Mouse (Mus musculus) heart, postnatal 0 days (tissue): Measurements from ENCODE around the gene Dnaja1. TPM values are rescaled to one million over a fixed set of nuclear protein-coding genes. Genes with fewer than 3 reads are reported as not detected.

Source experiments
- ATAC-seq: fragments of 200-750 bp; cut with Nextera tagmentation; 2 replicates; pipeline ENCODE4 v1.8.0; 2017; ENCODE audit warnings: low read depth, moderate number of reproducible peaks, moderate library complexity; ENCODE audit not compliant: insufficient read depth
- DNase-seq: peaks from one replicate; pipeline ENCODE4 v3.0.0-alpha.2; 2016; ENCODE audit warnings: low spot score
- H3K27ac ChIP-seq: fragments of 300-500 bp; sonication (generic); 2 replicates; pipeline ENCODE4 v1.5.1; 2014; ENCODE audit warnings: low read depth, mild to moderate bottlenecking
- H3K27me3 ChIP-seq: fragments of 300-500 bp; sonication (generic); 2 replicates; pipeline ENCODE4 v1.6.1; 2014; ENCODE audit warnings: low read length, mixed read lengths; ENCODE audit not compliant: control insufficient read depth, insufficient read depth
- H3K36me3 ChIP-seq: fragments of 300-500 bp; sonication (generic); replicated peaks from 2 replicates; pipeline ENCODE4 v1.6.1; 2014; ENCODE audit warnings: low read length, mixed read lengths; ENCODE audit not compliant: control insufficient read depth, insufficient read depth
- H3K4me1 ChIP-seq: fragments of 300-500 bp; sonication (generic); 2 replicates; pipeline ENCODE4 v1.6.1; 2014; ENCODE audit warnings: antibody characterized with exemption; ENCODE audit not compliant: control insufficient read depth, insufficient read depth
- H3K4me2 ChIP-seq: fragments of 300-500 bp; sonication (generic); 2 replicates; pipeline ENCODE4 v1.6.1; 2014; ENCODE audit warnings: low read depth, mild to moderate bottlenecking, low read length, moderate library complexity
- H3K4me3 ChIP-seq: fragments of 300-500 bp; sonication (generic); 2 replicates; pipeline ENCODE4 v1.5.1; 2014; ENCODE audit warnings: low read depth, low read length
- H3K9ac ChIP-seq: fragments of 300-500 bp; sonication (generic); replicated peaks from 2 replicates; pipeline ENCODE4 v1.6.1; 2014; ENCODE audit warnings: low read depth, low read length, mixed read lengths
- H3K9me3 ChIP-seq: fragments of 300-500 bp; sonication (generic); replicated peaks from 2 replicates; pipeline ENCODE4 v1.6.1; 2016; ENCODE audit warnings: low read length; ENCODE audit not compliant: control insufficient read depth
- CTCF ChIP-seq: IDR thresholded peaks from 2 replicates; pipeline ENCODE4 v1.5.1; 2016; ENCODE audit warnings: antibody characterized with exemption, control low read depth, low read depth
- EP300 ChIP-seq: IDR thresholded peaks from 2 replicates; pipeline ENCODE4 v1.6.1; 2016; ENCODE audit warnings: antibody characterized with exemption, low read depth
- WGBS: fragments of 180-500 bp; shearing (Covaris S2); extraction: QIAGEN DNeasy Blood & Tissue Kit; methylation state at CpG from one replicate; pipeline ENCODE4 v1.1.7; 2014; 5-methylcytosine and 5-hydroxymethylcytosine counted together
- microRNA counts: library from miRNA; unstranded; fragments of <30 nt; microRNA quantifications from one replicate; lab custom pipeline; 2015
- microRNA-seq: library from miRNA; unstranded; fragments of <30 nt; microRNA quantifications from one replicate; pipeline ENCODE4, GENCODE M21; 2016
- polyA plus RNA-seq: library from polyadenylated mRNA; unstranded; fragments of >200 nt; fragmentation: Nextera tagmentation; extraction: Ambion mirVana; gene quantifications from 2 replicates; pipeline ENCODE4 v1.2.1, GENCODE M21; 2015
- total RNA-seq: library from RNA; depleted of rRNA; stranded (reverse); fragments of >200 nt; gene quantifications from 2 replicates; pipeline ENCODE4 v1.2.3, GENCODE M21; 2014; ENCODE audit warnings: low replicate concordance; rRNA removed

Gene Dnaja1
- total and polyA plus RNA-seq, 2 experiments from 2014 or later = 20.9 to 200 TPM

DNA sequence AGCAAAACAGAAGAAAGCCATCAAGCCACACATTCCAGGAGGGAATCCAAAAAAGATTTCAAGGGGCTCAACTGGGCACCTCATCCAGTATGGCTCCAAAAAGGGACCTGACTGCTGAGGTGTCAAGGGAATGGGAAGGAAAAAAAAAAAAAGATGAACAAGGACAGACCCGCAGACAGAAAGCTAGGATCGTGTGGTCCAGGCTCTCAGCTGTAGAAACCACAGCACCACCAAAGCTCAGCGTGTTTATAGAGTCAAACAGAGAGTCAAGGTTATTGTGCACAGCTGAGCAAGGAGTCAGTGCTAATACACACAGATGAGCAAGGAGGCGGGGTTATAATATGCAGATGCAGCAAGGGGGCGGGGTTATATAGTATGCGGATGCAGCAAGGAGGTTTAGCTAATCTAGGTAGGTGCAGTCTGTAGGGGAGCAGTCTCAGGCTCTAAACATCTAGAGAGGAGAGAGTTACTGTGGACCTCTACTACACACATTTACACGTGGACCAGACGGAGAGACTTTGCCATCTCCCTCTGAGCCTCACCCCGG is 63.7 kb downstream of the Dnaja1 start:
- Histone ChIP-seq H3K4me2 (no peak overlapping the region), H3K4me1 (peaks cover 7% of the 10 kb centered on the region; the same call in 1 of the 2 replicates), H3K9ac (no peak overlapping the region), H3K27me3 (no peaks in the 10 kb centered on the region), H3K9me3 (no peaks in the 10 kb centered on the region), H3K27ac (no peak overlapping the region), H3K36me3 (no peaks in the 10 kb centered on the region), H3K4me3 (no peak overlapping the region)
- DNase-seq (no peak), ATAC-seq (no peak)
- no peak for TF ChIP-seq CTCF
- no peak for TF ChIP-seq EP300
- WGBS = 66% methylated on average over 9 of the region's 9 CpGs

DNA sequence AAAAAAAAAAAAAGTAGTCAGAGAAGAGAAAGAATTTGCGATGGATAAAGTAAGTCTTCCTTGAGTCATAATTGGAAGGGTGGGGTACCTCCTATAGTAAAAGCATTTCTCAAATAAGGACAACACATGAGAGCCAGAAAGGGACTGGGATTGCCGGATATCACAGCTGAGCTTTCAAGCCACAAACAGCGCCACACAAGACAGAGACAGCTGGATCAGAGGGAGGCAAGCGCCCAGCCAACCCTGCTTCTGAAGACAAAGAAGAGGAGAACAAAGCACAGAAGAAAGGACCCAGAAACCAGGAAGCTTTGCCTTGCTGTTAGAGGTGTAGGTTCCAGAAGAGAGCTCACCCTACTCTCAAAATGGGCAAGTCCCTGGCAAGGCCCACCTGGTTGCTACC is 64.6 kb downstream of the Dnaja1 start:
- Histone ChIP-seq H3K27me3 (no peaks in the 10 kb centered on the region), H3K36me3 (no peaks in the 10 kb centered on the region), H3K9me3 (no peaks in the 10 kb centered on the region), H3K4me1 (peaks cover 2% of the 10 kb centered on the region; the same call in 1 of the 2 replicates), H3K4me2 (no peak overlapping the region), H3K27ac (no peak overlapping the region), H3K4me3 (no peak overlapping the region), H3K9ac (no peak overlapping the region)
- TF ChIP-seq EP300 (no peak), CTCF (no peak)
- WGBS = 84% methylated on average over 4 of the region's 4 CpGs
- no peak for DNase-seq
- no peak for ATAC-seq

MicroRNAs within 50 kb of the gene (microRNA counts, 519-probe panel; counts per million panel counts)
- microRNA mmu-miR-207 (lab: Ali Mortazavi, UCI) = not detected

Small RNA genes within 50 kb of the gene (microRNA-seq; reads per million reads assigned to microRNA genes)
- not detected for gene Mir207

Other genes starting within 250 kb of the Dnaja1 start
- gene Tmem215, start 250.0 kb upstream of the Dnaja1 start, total RNA-seq = 1.8 and 2.5 TPM in 2 replicates
- 0.36 and 0.41 TPM in 2 replicates for gene Tmem215, start 250.0 kb upstream of the Dnaja1 start, polyA plus RNA-seq
- 4.5 and 18.9 TPM in 2 replicates for gene Aptx, start 19.0 kb upstream of the Dnaja1 start, total RNA-seq
- gene Aptx, start 19.0 kb upstream of the Dnaja1 start, polyA plus RNA-seq = 28.1 and 29.9 TPM in 2 replicates
- 56.4 and 86.6 TPM in 2 replicates for gene Smu1, start 35.8 kb downstream of the Dnaja1 start, total RNA-seq
- gene Smu1, start 35.8 kb downstream of the Dnaja1 start, polyA plus RNA-seq = 68.6 and 73.6 TPM in 2 replicates
- gene B4galt1, start 131.9 kb downstream of the Dnaja1 start, total RNA-seq = 125 and 129 TPM in 2 replicates
- gene B4galt1, start 131.9 kb downstream of the Dnaja1 start, polyA plus RNA-seq = 49.6 and 50.3 TPM in 2 replicates
- gene Spink4, start 197.9 kb downstream of the Dnaja1 start, total RNA-seq = 2.7 TPM in 1 of 2 replicates, not detected in the other
- gene Spink4, start 197.9 kb downstream of the Dnaja1 start, polyA plus RNA-seq = 7.7 and 7.8 TPM in 2 replicates
- gene Bag1, start 226.1 kb downstream of the Dnaja1 start, total RNA-seq = 77.3 and 98.8 TPM in 2 replicates
- 213 and 222 TPM in 2 replicates for gene Bag1, start 226.1 kb downstream of the Dnaja1 start, polyA plus RNA-seq
- 17.7 and 26.8 TPM in 2 replicates for gene Chmp5, start 226.3 kb downstream of the Dnaja1 start, total RNA-seq
- 72.3 and 77.3 TPM in 2 replicates for gene Chmp5, start 226.3 kb downstream of the Dnaja1 start, polyA plus RNA-seq
- gene Nfx1, start 248.8 kb downstream of the Dnaja1 start, total RNA-seq = 32.5 and 40.0 TPM in 2 replicates
- 27.2 and 27.6 TPM in 2 replicates for gene Nfx1, start 248.8 kb downstream of the Dnaja1 start, polyA plus RNA-seq